Mouse (Mus musculus) bone marrow, adult 2 months (tissue): Measurements from ENCODE around the gene Gcsh. TPM values are rescaled to one million over a fixed set of nuclear protein-coding genes. Genes with fewer than 3 reads are reported as not detected.

Experiments
- H3K27ac ChIP-seq: fragments of 200-500 bp; 2 replicates; pipeline ENCODE4 v1.5.1; 2012; ENCODE audit warnings: low read depth, mild to moderate bottlenecking, control low read depth, inconsistent platforms, low read length; ENCODE audit not compliant: control insufficient read depth, poor library complexity, insufficient read depth
- H3K4me1 ChIP-seq: fragments of 200-500 bp; 2 replicates; pipeline ENCODE4 v1.6.1; 2011; ENCODE audit warnings: low read length; ENCODE audit not compliant: control insufficient read depth, insufficient read depth
- H3K4me3 ChIP-seq: fragments of 200-500 bp; replicated peaks from 2 replicates; pipeline ENCODE3; 2011; ENCODE audit warnings: mild to moderate bottlenecking, low read depth, low read length, control low read depth; ENCODE audit not compliant: control insufficient read depth
- CTCF ChIP-seq: fragments of 200-500 bp; IDR thresholded peaks from 2 replicates; pipeline ENCODE4 v1.5.1; 2011; ENCODE audit warnings: low read length, control low read depth; ENCODE audit not compliant: control insufficient read depth, insufficient read depth
- POLR2A ChIP-seq: fragments of 200-500 bp; IDR thresholded peaks from 2 replicates; pipeline ENCODE4 v1.6.1; 2011; ENCODE audit warnings: low read depth, mild to moderate bottlenecking, control low read depth, low read length, borderline replicate concordance; ENCODE audit not compliant: control insufficient read depth
- WGBS: fragments of 180-500 bp; shearing (Covaris S2); methylation state at CpG from one replicate; pipeline ENCODE4 v1.1.7; 2018; 5-methylcytosine and 5-hydroxymethylcytosine counted together
- polyA plus RNA-seq: library from polyadenylated mRNA; stranded (reverse); fragments of >200 nt; gene quantifications from 2 replicates; pipeline ENCODE4 v1.2.4, GENCODE M21; 2011; ENCODE audit warnings: low replicate concordance; ENCODE audit not compliant: missing spikeins, insufficient read depth, insufficient read length

The Gcsh gene
- polyA plus RNA-seq, 1 experiment: 29.3 TPM

DNA sequence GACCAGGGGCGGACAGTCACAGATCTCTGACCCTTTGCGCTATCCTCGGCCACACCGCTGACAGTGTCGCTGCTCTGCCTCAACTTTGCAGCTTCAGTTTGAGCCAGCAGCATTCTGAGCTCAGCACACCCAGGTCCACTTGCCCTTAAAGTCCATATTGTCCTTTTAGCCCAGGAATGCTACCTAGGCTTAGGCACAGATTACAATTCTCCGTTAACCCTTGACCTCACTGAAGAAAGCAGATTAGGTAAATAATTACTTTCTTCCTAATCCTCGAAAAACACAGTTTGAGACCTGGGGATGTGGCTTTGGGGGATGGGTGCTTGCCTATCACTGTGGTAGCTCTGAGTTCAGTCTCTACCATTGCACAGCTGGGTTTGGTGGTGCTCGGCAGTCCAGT lies 2.1 kb downstream of the Gcsh start:
- WGBS: 90% methylated on average over 8 of the region's 8 CpGs
- H3K4me3 ChIP-seq: no peak overlapping the region
- no peak overlapping the region for H3K27ac ChIP-seq
- no peak for TF ChIP-seq POLR2A
- H3K4me1 ChIP-seq: peaks cover 1% of the 10 kb centered on the region; the same call in 1 of the 2 replicates

DNA sequence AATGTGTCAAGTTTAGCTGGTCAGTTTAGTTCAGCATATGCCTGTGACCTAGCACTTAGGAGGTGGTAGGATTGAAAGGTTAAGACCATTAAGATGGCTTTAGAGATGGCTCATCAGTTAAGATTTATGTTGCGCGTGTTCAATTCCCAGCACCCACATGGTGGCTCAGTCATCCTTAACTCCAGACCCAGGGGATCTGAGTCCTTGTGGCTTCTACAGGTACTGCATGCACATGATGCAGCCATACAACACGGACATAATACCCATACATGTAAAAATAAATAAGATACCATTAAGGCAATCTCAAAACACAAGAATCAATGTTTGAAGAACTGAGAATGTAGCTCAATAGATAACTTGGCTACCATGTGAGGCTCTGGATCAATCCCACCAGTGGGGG lies 3.5 kb downstream of the Gcsh start:
- H3K27ac ChIP-seq: no peak overlapping the region
- WGBS: 94% methylated on average over 3 of the region's 3 CpGs
- H3K4me3 ChIP-seq: no peak overlapping the region
- peaks cover 1% of the 10 kb centered on the region; the same call in 1 of the 2 replicates for H3K4me1 ChIP-seq
- TF ChIP-seq POLR2A: no peak
- no peak for TF ChIP-seq CTCF

DNA sequence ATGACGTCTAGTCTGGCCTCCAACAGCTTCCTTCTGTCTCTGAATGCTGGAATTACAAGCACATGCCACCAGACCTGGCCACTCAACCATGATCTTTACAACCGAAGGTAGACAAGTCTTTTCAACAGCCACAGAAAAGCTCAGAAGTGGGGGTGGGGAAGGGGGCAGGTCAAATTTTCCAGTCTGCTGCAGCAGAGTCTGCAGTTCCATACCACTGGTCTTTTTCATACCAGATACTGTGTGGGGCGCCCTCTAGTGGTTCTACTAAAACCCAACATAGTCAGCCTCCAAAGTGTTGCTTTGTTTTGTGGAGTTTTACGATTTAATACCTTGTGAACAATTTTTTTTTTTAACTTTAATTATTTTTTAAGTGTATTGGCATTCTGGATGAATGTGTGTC lies 13.2 kb downstream of the Gcsh start:
- Histone ChIP-seq H3K4me3 (no peak overlapping the region), H3K4me1 (peaks cover 1% of the 10 kb centered on the region; the same call in 1 of the 2 replicates), H3K27ac (no peak overlapping the region)
- WGBS: 9% methylated on average over 4 of the region's 4 CpGs
- TF ChIP-seq CTCF (peak; percentile 16; the same call in 1 of the 2 replicates), POLR2A (no peak)

DNA sequence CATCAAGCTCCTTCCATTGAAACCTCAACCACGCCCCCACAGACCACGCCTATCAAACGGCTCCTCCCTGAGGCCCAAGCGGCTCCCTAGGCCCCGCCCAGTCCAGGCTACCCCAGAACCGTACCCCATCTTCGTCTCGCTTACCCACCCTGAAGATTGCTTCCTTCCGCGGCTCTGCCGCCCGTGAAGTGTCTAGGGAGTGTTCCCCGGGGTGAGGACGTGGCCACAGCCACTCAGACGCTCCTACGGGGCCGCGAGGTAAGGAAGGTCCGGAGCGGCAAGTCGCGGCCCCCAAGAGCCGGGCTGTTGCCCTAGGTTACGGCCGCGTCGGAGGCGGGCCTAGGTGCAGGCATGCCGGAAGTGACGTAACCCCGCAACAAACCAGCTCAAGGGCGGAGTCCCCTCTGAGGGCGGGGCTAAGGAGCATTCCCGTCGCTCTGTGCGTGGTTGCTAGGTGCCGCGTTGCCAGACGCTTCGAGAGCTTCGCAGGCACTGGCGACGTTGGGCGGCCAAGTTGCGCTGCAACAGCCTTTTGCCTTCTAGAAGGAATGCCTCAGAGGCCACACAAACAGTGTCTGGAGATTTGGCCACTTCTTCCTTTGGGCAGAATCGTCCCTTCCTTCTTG lies 14.6 kb downstream of the Gcsh start, which contains the start of gene 1700030J22Rik:
Gene 1700030J22Rik, minus strand, starts transcription at position 329 of the 626 bp plus-strand sequence.
- TF ChIP-seq POLR2A (no peak; the same call in 1 of the 2 replicates), CTCF (no peak; the same call in 1 of the 2 replicates)
- Histone ChIP-seq H3K4me3 (peak within 1 kb of the TSS; percentile 92), H3K4me1 (peaks cover 1% of the 10 kb centered on the region; the same call in 1 of the 2 replicates), H3K27ac (peak within 1 kb of the TSS; percentile 53)
- WGBS: under 1% methylated on average over 46 of the region's 46 CpGs

DNA sequence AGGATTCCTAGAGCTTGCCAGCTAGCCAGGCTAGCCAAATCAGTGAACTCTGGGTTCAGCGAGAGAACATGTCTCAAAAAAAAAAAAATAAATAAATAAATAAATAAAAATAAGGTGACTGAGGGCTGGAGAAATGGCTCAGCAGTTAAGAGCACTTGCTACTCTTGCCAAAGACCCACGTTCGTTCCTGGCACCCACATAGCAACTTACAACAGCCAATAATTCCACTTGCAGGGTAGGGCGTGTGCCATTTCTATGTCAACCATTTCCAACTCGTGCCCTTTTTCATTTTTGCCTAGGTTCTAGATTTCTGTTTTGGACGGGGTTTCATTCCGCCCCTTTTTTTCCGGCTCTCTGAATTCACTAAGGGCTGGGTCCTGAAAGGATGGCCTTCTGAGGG lies 15.3 kb downstream of the Gcsh start:
- peaks cover 1% of the 10 kb centered on the region; the same call in 1 of the 2 replicates for H3K4me1 ChIP-seq
- no peak for TF ChIP-seq POLR2A
- no peak for TF ChIP-seq CTCF
- WGBS: 23% methylated on average over 8 of the region's 8 CpGs
- H3K27ac ChIP-seq: no peak overlapping the region
- peak overlapping the region; percentile 92 for H3K4me3 ChIP-seq

DNA sequence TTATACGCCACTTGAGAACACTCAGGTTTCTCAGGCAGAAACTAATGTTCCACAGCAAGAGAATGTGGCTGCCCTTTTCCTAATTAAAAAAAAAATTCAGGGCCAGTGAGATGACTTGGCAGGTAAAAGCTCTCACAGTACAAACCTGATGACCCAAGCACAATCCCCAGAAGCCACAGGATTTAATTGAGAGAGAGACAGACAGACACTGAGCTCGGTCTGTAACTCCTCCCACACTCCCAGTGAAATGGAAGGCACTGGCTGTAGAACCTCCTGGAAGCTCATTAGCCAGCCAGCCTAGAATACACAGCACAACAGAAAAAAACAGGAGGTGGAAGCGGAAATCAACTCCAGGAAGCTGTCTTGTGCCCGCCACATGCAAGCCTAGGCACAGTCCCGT lies 17.7 kb downstream of the Gcsh start:
- WGBS: 60% methylated on average over 5 of the region's 5 CpGs
- Histone ChIP-seq H3K27ac (no peak overlapping the region), H3K4me3 (no peak overlapping the region), H3K4me1 (peaks cover 1% of the 10 kb centered on the region; the same call in 1 of the 2 replicates)
- TF ChIP-seq CTCF (no peak), POLR2A (no peak)

DNA sequence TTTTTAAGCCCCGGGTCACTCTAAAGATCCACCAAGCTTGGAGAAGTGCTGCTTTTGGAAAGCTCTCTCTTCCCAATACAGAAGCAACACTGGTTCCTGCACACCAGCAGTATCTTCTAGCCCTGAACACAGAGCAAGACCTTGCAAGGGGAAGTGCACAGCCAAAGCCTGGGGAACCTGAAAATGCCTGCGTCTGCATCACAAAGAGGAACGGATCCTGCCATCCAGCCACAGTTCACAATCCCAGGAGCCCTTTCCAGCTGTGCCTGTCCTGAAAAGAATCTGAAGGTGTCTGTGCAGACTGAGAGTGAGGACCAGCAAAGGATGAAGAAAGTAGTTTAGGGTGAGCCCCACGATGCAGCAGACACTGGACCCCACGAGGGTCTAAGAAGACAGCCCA lies 18.3 kb downstream of the Gcsh start:
- no peak overlapping the region for H3K27ac ChIP-seq
- 22% methylated on average over 5 of the region's 5 CpGs for WGBS

DNA sequence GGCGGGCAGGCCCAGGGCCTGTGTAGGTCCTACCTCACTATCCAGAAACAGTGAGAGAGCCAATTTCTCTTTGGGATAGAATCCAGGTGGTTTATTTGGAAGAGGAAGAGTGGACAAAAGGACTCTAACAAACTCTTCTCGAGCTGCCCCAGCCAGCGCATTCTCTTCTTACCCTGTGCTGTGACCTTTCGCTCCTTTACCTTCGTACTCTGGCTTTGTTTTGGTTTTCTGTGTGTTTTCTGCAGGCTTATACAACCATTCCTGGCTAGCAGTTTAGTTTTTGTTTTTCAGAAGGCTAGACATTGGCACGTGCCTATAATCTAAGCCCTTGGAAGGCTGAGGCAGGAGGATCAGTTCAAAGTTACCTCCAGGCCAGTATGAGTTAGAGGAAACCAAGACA lies 23.8 kb downstream of the Gcsh start:
- WGBS: 80% methylated on average over 6 of the region's 6 CpGs
- TF ChIP-seq CTCF (no peak), POLR2A (no peak)

More for the DNA sequence above, 18.3 kb downstream of the Gcsh start:
- Histone ChIP-seq H3K4me3 (no peak overlapping the region), H3K4me1 (peaks cover 1% of the 10 kb centered on the region; the same call in 1 of the 2 replicates)
- no peak for TF ChIP-seq POLR2A

More for the DNA sequence above, 23.8 kb downstream of the Gcsh start:
- Histone ChIP-seq H3K4me1 (no peaks in the 10 kb centered on the region), H3K4me3 (no peak overlapping the region), H3K27ac (no peak overlapping the region)
